8 mouse cellular contexts compared by ENCODE assay signal in genomic region chr11:70232546-70232945, GRCm38 (mm10). TPM values are rescaled to one million over a fixed set of nuclear protein-coding genes. Genes with fewer than 3 reads are reported as not detected.
DNase-seq lines count a peak whose midpoint lies in the region; ATAC-seq lines count a peak whose summit lies in the region.

No protein-coding gene starts in this region.

- H3K27ac ChIP-seq in heart, embryonic 14.5 days (replicated peaks in 1 of 2; ENCODE audit: control insufficient read depth in 1 of 2, insufficient read depth in 1 of 2, low read depth in 2 of 2, low read length in 2 of 2) = peak overlapping the region in 1 of 2 experiments; percentile 24; a peak in 1 of 4 replicates

- H3K4me1 ChIP-seq in heart, embryonic 14.5 days (ENCODE audit: control insufficient read depth in 2 of 2, insufficient read depth in 2 of 2, low read length in 2 of 2) = peaks cover 12 to 40% of the 10 kb centered on the region in 2 experiments

- peak overlapping the region; percentile 72 for H3K4me2 ChIP-seq in heart, embryonic 14.5 days (ENCODE audit: low read length)

- H3K9ac ChIP-seq in heart, embryonic 14.5 days (ENCODE audit: low read length) = peak overlapping the region; percentile 75

- H3K9me3 ChIP-seq in heart, embryonic 14.5 days (ENCODE audit: control insufficient read depth, low read length) = no peaks in the 10 kb centered on the region

- ATAC-seq in heart, embryonic 14.5 days (ENCODE audit: insufficient number of reproducible peaks, insufficient read depth, low FRiP score, low read depth) = no peak

- WGBS in heart, embryonic 14.5 days = 5% methylated on average over 8 of the region's 10 CpGs

- peak overlapping the region; percentile 46 to 59 for H3K4me3 ChIP-seq in heart, embryonic 14.5 days (ENCODE audit: control insufficient read depth in 1 of 2, insufficient read depth in 1 of 2, low read depth in 1 of 2, low read length in 2 of 2)

- H3K36me3 ChIP-seq in heart, embryonic 14.5 days (ENCODE audit: control insufficient read depth, insufficient read depth, low read length) = peaks cover 16% of the 10 kb centered on the region

- peak; percentile 57 for DNase-seq in adrenal gland, adult 2 months
- DNase-seq in adrenal gland, adult 8-10 months = no peak
- DNase-seq in 3T3-L1 (ENCODE audit: low read depth, low spot score) = peak; percentile 33
- DNase-seq in cerebellum, postnatal 36 days = peak; percentile 66 to 75
- DNase-seq in kidney, postnatal 36 days = peak; percentile 33 to 66
- peak; percentile 63 for DNase-seq in neural tube, embryonic 10.5 days (ENCODE audit: extremely low spot score, low spot score)
- no peak for DNase-seq in spleen, adult 12 weeks (ENCODE audit: low spot score)

- peaks cover 27% of the 10 kb centered on the region for H3K27me3 ChIP-seq in heart, embryonic 14.5 days (ENCODE audit: control insufficient read depth, insufficient read depth, low read length)

RNA-seq across cellular contexts. Expression of gene Bcl6b, which starts 2.9 kb away (rescaled TPM):
- 10 to 100 TPM in 1 of 2 experiments, 1 to 10 TPM in 1; 8.6 to 11.3 TPM for total RNA-seq in adrenal gland, adult 2 months (2021)
- 25.3 and 27.8 TPM in 2 replicates for polyA plus RNA-seq in adrenal gland, adult 2 months (2012; rRNA removed)
- 10 to 100 TPM in 2 of 4 experiments, 1 to 10 TPM in 2; 6.4 to 25.1 (median 10.5) TPM for total RNA-seq in adrenal gland, adult 8-10 months (2022)
- polyA plus RNA-seq in heart, embryonic 14.5 days (2014; fragmentation: Nextera tagmentation; extraction: Ambion mirVana) = 18.7 and 22.4 TPM in 2 replicates

RNA-seq across cellular contexts. Expression of gene 0610010K14Rik, which starts 5.2 kb away (rescaled TPM):
- total RNA-seq in adrenal gland, adult 2 months (2021) = 10 to 100 TPM; 44.7 to 52.1 TPM
- polyA plus RNA-seq in adrenal gland, adult 2 months (2012; rRNA removed) = 54.7 and 56.2 TPM in 2 replicates
- total RNA-seq in adrenal gland, adult 8-10 months (2022) = 10 to 100 TPM; 38.2 to 52.6 (median 44.5) TPM
- 139 and 143 TPM in 2 replicates for polyA plus RNA-seq in heart, embryonic 14.5 days (2014; fragmentation: Nextera tagmentation; extraction: Ambion mirVana)

RNA-seq across cellular contexts. Expression of gene Gm21988, which starts 7.1 kb away (rescaled TPM):
- total RNA-seq in adrenal gland, adult 2 months (2021) = 1 to 10 TPM; 3.2 to 6.2 TPM
- polyA plus RNA-seq in adrenal gland, adult 2 months (2012; rRNA removed) = 6.9 and 7.8 TPM in 2 replicates
- total RNA-seq in adrenal gland, adult 8-10 months (2022) = 1 to 10 TPM; 3.9 to 6.7 (median 5.3) TPM
- polyA plus RNA-seq in heart, embryonic 14.5 days (2014; fragmentation: Nextera tagmentation; extraction: Ambion mirVana) = 10.1 and 12.2 TPM in 2 replicates

RNA-seq across cellular contexts. Expression of gene Rnasek, which starts 7.1 kb away (rescaled TPM):
- 100 to 1,000 TPM; 220 to 243 TPM for total RNA-seq in adrenal gland, adult 2 months (2021)
- 332 and 351 TPM in 2 replicates for polyA plus RNA-seq in adrenal gland, adult 2 months (2012; rRNA removed)
- total RNA-seq in adrenal gland, adult 8-10 months (2022) = 100 to 1,000 TPM; 152 to 326 (median 207) TPM
- polyA plus RNA-seq in heart, embryonic 14.5 days (2014; fragmentation: Nextera tagmentation; extraction: Ambion mirVana) = 219 and 240 TPM in 2 replicates

RNA-seq across cellular contexts. Expression of gene Slc16a13, which starts 11.7 kb away (rescaled TPM):
- 1 to 10 TPM; 2.7 to 3.7 TPM for total RNA-seq in adrenal gland, adult 2 months (2021)
- 5.0 and 5.6 TPM in 2 replicates for polyA plus RNA-seq in adrenal gland, adult 2 months (2012; rRNA removed)
- 1 to 10 TPM; 4.4 to 9.4 (median 6.6) TPM for total RNA-seq in adrenal gland, adult 8-10 months (2022)
- polyA plus RNA-seq in heart, embryonic 14.5 days (2014; fragmentation: Nextera tagmentation; extraction: Ambion mirVana) = 4.9 and 6.4 TPM in 2 replicates

Comparison
In these comparisons a context has a peak if more than half of its experiments do, and no peak if none do; other contexts are left out.
1. DNase-seq: peak in adrenal gland, adult 2 months (single experiment), 3T3-L1 (single experiment), cerebellum, postnatal 36 days (2 of 2), kidney, postnatal 36 days (2 of 2) and neural tube, embryonic 10.5 days (single experiment); none in adrenal gland, adult 8-10 months (single experiment) and spleen, adult 12 weeks (single experiment).